8 mouse cellular contexts compared by ENCODE assay signal in genomic region chr17:26452371-26452972, GRCm38 (mm10). TPM values are rescaled to one million over a fixed set of nuclear protein-coding genes. Genes with fewer than 3 reads are reported as not detected.
A peak's percentile ranks its signal among the peaks of the same experiment; 100 is the strongest.
DNase-seq lines count a peak whose midpoint lies in the region; ATAC-seq and TF ChIP-seq lines count a peak whose summit lies in the region.

No protein-coding gene starts in this region.

- H3K4me2 ChIP-seq in liver, postnatal 0 days (ENCODE audit: low read depth, low read length): no peak overlapping the region
- no peak overlapping the region for H3K4me2 ChIP-seq in liver, embryonic 11.5 days
- H3K4me2 ChIP-seq in embryonic facial prominence, embryonic 14.5 days (ENCODE audit: low read depth, low read length): no peak overlapping the region

- H3K4me1 ChIP-seq in liver, postnatal 0 days (ENCODE audit: insufficient read depth): 0 out of 2 replicates have a peak, but pooled peaks cover 3% of the 10 kb centered on the region
- no peaks in the 10 kb centered on the region for H3K4me1 ChIP-seq in liver, embryonic 11.5 days (replicated peaks; ENCODE audit: control insufficient read depth, insufficient read depth, low read length)
- H3K4me1 ChIP-seq in embryonic facial prominence, embryonic 14.5 days (ENCODE audit: control insufficient read depth, insufficient read depth, low read length): no peaks in the 10 kb centered on the region

- TF ChIP-seq CTCF in liver, postnatal 0 days (IDR thresholded peaks at IDR 0.05; ENCODE audit: low read depth): peak; percentile 73

- ATAC-seq in liver, postnatal 0 days: no peak
- ATAC-seq in liver, embryonic 11.5 days (replicated peaks; ENCODE audit: low FRiP score): no peak
- peak; percentile 21 for ATAC-seq in embryonic facial prominence, embryonic 14.5 days (ENCODE audit: low read depth)
- ATAC-seq in monocyte, adult 5-6 weeks (replicated peaks; ENCODE audit: insufficient number of reproducible peaks, low FRiP score, low TSS enrichment, poor library complexity, severe bottlenecking): peak; percentile 29; the same call in 1 of the 2 replicates

- no peaks in the 10 kb centered on the region for H3K36me3 ChIP-seq in liver, postnatal 0 days (replicated peaks; ENCODE audit: insufficient read depth, low read length)
- no peaks in the 10 kb centered on the region for H3K36me3 ChIP-seq in liver, embryonic 11.5 days (ENCODE audit: control insufficient read depth, insufficient read depth, low read length)
- no peaks in the 10 kb centered on the region for H3K36me3 ChIP-seq in embryonic facial prominence, embryonic 14.5 days (ENCODE audit: control insufficient read depth, insufficient read depth, low read length)

- no peak overlapping the region for H3K4me3 ChIP-seq in liver, postnatal 0 days (ENCODE audit: low read depth, low read length)
- H3K4me3 ChIP-seq in liver, embryonic 11.5 days (ENCODE audit: low read depth, low read length): no peak overlapping the region
- H3K4me3 ChIP-seq in embryonic facial prominence, embryonic 14.5 days (ENCODE audit: low read depth, low read length): no peak overlapping the region

- TF ChIP-seq EP300 in liver, postnatal 0 days (IDR thresholded peaks at IDR 0.05; ENCODE audit: low read depth): no peak

- no peak overlapping the region for H3K9ac ChIP-seq in liver, postnatal 0 days (replicated peaks)
- no peak overlapping the region for H3K9ac ChIP-seq in liver, embryonic 11.5 days (ENCODE audit: low read depth, low read length)
- no peak overlapping the region for H3K9ac ChIP-seq in embryonic facial prominence, embryonic 14.5 days (ENCODE audit: low read depth, low read length)

- intact Hi-C loops in heart, postnatal 25 days (cut with DNase I): loop anchor here (1.0 kb wide), 1 partner anchor 138 kb away; no protein-coding TSS in a partner anchor

- H3K27ac ChIP-seq in liver, postnatal 0 days (ENCODE audit: low read depth): no peak overlapping the region
- no peak overlapping the region for H3K27ac ChIP-seq in liver, embryonic 11.5 days (ENCODE audit: low read depth, low read length)
- no peak overlapping the region; the same call in 1 of the 2 replicates for H3K27ac ChIP-seq in embryonic facial prominence, embryonic 14.5 days (replicated peaks; ENCODE audit: low read depth, low read length)

- no peaks in the 10 kb centered on the region for H3K9me3 ChIP-seq in liver, postnatal 0 days (ENCODE audit: low read length)
- no peaks in the 10 kb centered on the region for H3K9me3 ChIP-seq in liver, embryonic 11.5 days (ENCODE audit: control insufficient read depth, low read length)
- H3K9me3 ChIP-seq in embryonic facial prominence, embryonic 14.5 days (ENCODE audit: control insufficient read depth, low read length): no peaks in the 10 kb centered on the region

- 54% methylated on average over 5 of the region's 5 CpGs for WGBS in liver, postnatal 0 days (ENCODE audit: insufficient replicate concordance)
- 55% methylated on average over 5 of the region's 5 CpGs for WGBS in liver, embryonic 11.5 days
- WGBS in embryonic facial prominence, embryonic 14.5 days: 57% methylated on average over 5 of the region's 5 CpGs

- no peaks in the 10 kb centered on the region for H3K27me3 ChIP-seq in liver, postnatal 0 days (ENCODE audit: insufficient read depth, low read length)
- no peaks in the 10 kb centered on the region for H3K27me3 ChIP-seq in liver, embryonic 11.5 days (replicated peaks; ENCODE audit: control insufficient read depth, insufficient read depth, low read length)
- no peaks in the 10 kb centered on the region for H3K27me3 ChIP-seq in embryonic facial prominence, embryonic 14.5 days (replicated peaks; ENCODE audit: control insufficient read depth, insufficient read depth, low read length)

- DNase-seq in liver, postnatal 0 days: peak; percentile 46
- no peak for DNase-seq in liver, embryonic 11.5 days (ENCODE audit: low spot score)
- DNase-seq in adrenal gland, postnatal 10 days: peak; percentile 79
- DNase-seq in embryonic facial prominence, embryonic 14.5 days (ENCODE audit: low spot score): peak; percentile 74
- DNase-seq in heart, postnatal 25 days (ENCODE audit: low spot score): peak; percentile 40
- peak; percentile 54 to 65 for DNase-seq in layer of hippocampus, postnatal 25 days (ENCODE audit: extremely low spot score in 1 of 2, low spot score in 1 of 2)
- DNase-seq in urinary bladder, postnatal 36 days (ENCODE audit: low spot score in 2 of 2): peak; percentile 64 to 72

RNA-seq across cellular contexts. Expression of gene Neurl1b, which starts 37.8 kb away (rescaled TPM):
- 0.05 and 0.06 TPM in 2 replicates for polyA plus RNA-seq in liver, postnatal 0 days (2015; fragmentation: Nextera tagmentation; extraction: Ambion mirVana)
- polyA plus RNA-seq in liver, embryonic 11.5 days (2014; fragmentation: Nextera tagmentation; extraction: Ambion mirVana): 0.08 and 0.12 TPM in 2 replicates
- 10 to 100 TPM; 43.6 to 44.0 TPM for total RNA-seq in adrenal gland, postnatal 10 days (2021)
- 0.85 and 1.0 TPM in 2 replicates for polyA plus RNA-seq in embryonic facial prominence, embryonic 14.5 days (2014; fragmentation: Nextera tagmentation; extraction: Ambion mirVana)
- total RNA-seq in heart, postnatal 25 days (2021): 1 to 10 TPM; 4.7 to 6.3 TPM
- 10 to 100 TPM; 72.1 to 76.1 TPM for total RNA-seq in layer of hippocampus, postnatal 25 days (2021)
- 0.11 to 0.29 TPM in 2 of 3 replicates, not detected in the other for total RNA-seq in monocyte, adult 5-6 weeks (2017)

Comparison
In these comparisons a context has a peak if more than half of its experiments do, and no peak if none do; other contexts are left out.
1. ATAC-seq: peak in embryonic facial prominence, embryonic 14.5 days (single experiment) and monocyte, adult 5-6 weeks (single experiment); none in liver, postnatal 0 days (single experiment) and liver, embryonic 11.5 days (single experiment).
2. RNA of gene Neurl1b, which starts 37.8 kb away (total RNA-seq): 72.1 to 76.1 TPM in layer of hippocampus, postnatal 25 days and 43.6 to 44.0 TPM in adrenal gland, postnatal 10 days; 4.7 to 6.3 TPM in heart, postnatal 25 days and 0.11 to 0.29 TPM in monocyte, adult 5-6 weeks; every median in the first group is over 4 times any median in the second.